Mouse (Mus musculus) forebrain, embryonic 10.5 days (tissue): ENCODE measurements around the gene Vps9d1. TPM values are rescaled to one million over a fixed set of nuclear protein-coding genes. Genes with fewer than 3 reads are reported as not detected.
"Not testable (repeated sequence)": the region's sequence is repeated elsewhere in the genome, so short reads cannot be mapped to it uniquely, and the experiment has no call there.

Experiments
- DNase-seq: peaks from one replicate; pipeline ENCODE4 v3.0.0-alpha.2; 2017; ENCODE audit warnings: low spot score; ENCODE audit errors: extremely low spot score
- H3K27ac ChIP-seq: fragments of 300-500 bp; sonication (generic); 2 replicates; pipeline ENCODE4 v1.5.1; 2016; ENCODE audit warnings: mild to moderate bottlenecking
- H3K27me3 ChIP-seq: fragments of 300-500 bp; sonication (generic); 2 replicates; pipeline ENCODE4 v1.6.1; 2016; ENCODE audit warnings: mild to moderate bottlenecking; ENCODE audit not compliant: poor library complexity, severe bottlenecking
- H3K36me3 ChIP-seq: fragments of 300-500 bp; sonication (generic); replicated peaks from 2 replicates; pipeline ENCODE4 v1.6.1; 2016; ENCODE audit warnings: mild to moderate bottlenecking, moderate library complexity
- H3K4me1 ChIP-seq: fragments of 300-500 bp; sonication (generic); 2 replicates; pipeline ENCODE4 v1.6.1; 2016
- H3K4me3 ChIP-seq: fragments of 300-500 bp; sonication (generic); 2 replicates; pipeline ENCODE4 v1.5.1; 2016; ENCODE audit warnings: mild to moderate bottlenecking, moderate library complexity
- H3K9me3 ChIP-seq: fragments of 300-500 bp; sonication (generic); 2 replicates; pipeline ENCODE4 v1.6.1; 2016; ENCODE audit warnings: mild to moderate bottlenecking, moderate library complexity
- whole genome bisulfite sequencing: fragments of 180-500 bp; shearing (Covaris S2); methylation state at CpG from one replicate; pipeline ENCODE4 v1.1.7; 2016; 5-methylcytosine and 5-hydroxymethylcytosine counted together
- polyA plus RNA-seq: library from polyadenylated mRNA; unstranded; fragments of >200 nt; fragmentation: Nextera tagmentation; extraction: Ambion mirVana; gene quantifications from 2 replicates; pipeline ENCODE4 v1.2.1, GENCODE M21; 2016

The Vps9d1 gene
- polyA plus RNA-seq, 1 experiment from 2014 or later: 23.5 TPM

DNA sequence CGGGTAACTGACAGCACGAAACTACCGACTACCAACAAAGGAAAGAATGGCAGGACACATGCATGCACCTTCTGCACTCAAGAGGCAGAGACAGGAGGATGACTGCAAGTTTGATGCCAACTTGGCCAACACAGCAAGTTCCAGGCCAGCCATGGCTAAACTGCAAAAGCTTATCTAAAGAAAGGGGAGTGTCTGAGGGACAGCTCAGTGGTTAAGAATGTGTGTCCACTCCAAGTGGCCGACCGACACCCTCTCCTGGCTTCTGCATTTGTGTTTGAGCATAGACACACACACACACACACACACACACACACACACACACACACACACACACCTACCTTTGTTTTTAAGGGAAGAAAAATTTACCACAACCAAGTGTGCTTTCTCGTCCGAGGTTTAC is 24.3 kb upstream of the Vps9d1 start:
- no peaks in the 10 kb centered on the region for H3K27me3 ChIP-seq
- no peak for DNase-seq
- H3K36me3 ChIP-seq: peaks cover 88% of the 10 kb centered on the region
- WGBS: 85% methylated on average over 7 of the region's 7 CpGs
- H3K4me1 ChIP-seq: no peaks in the 10 kb centered on the region
- no peaks in the 10 kb centered on the region for H3K9me3 ChIP-seq
- H3K4me3 ChIP-seq: no peak overlapping the region
- no peak overlapping the region for H3K27ac ChIP-seq

DNA sequence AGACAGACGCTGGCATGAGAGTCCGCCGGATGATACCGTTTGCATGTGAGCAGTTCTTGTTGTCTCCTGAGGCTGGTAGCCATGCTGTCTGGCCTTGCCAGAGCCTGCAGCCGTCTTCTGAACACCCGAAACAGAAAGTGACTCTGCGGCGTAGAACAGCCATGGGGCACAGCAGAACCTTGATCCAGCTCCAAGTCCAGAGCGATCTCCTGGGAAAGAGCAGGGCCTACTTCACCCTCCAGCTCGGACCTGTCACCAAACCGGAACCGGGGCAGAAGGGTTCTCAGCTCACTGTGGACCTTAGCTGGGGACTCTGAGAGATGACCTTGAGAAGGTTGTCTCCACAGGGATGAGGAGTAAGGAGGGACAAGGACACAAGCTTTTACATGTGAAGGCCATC is 20.9 kb upstream of the Vps9d1 start:
- no peak for DNase-seq
- Histone ChIP-seq H3K4me1 (no peaks in the 10 kb centered on the region), H3K4me3 (no peak overlapping the region), H3K27ac (no peak overlapping the region), H3K36me3 (peaks cover 92% of the 10 kb centered on the region), H3K27me3 (no peaks in the 10 kb centered on the region), H3K9me3 (no peaks in the 10 kb centered on the region)
- 96% methylated on average over 12 of the region's 12 CpGs for WGBS

GRCm38 (mm10) chr8:123274447-123274846 is 20.3 kb upstream of the Vps9d1 start:
- no peaks in the 10 kb centered on the region for H3K4me1 ChIP-seq
- no peaks in the 10 kb centered on the region for H3K27me3 ChIP-seq
- no peaks in the 10 kb centered on the region for H3K9me3 ChIP-seq
- H3K36me3 ChIP-seq: peaks cover 94% of the 10 kb centered on the region
- no peak overlapping the region for H3K27ac ChIP-seq
- 91% methylated on average over 5 of the region's 5 CpGs for WGBS
- no peak overlapping the region for H3K4me3 ChIP-seq
- DNase-seq: no peak

DNA sequence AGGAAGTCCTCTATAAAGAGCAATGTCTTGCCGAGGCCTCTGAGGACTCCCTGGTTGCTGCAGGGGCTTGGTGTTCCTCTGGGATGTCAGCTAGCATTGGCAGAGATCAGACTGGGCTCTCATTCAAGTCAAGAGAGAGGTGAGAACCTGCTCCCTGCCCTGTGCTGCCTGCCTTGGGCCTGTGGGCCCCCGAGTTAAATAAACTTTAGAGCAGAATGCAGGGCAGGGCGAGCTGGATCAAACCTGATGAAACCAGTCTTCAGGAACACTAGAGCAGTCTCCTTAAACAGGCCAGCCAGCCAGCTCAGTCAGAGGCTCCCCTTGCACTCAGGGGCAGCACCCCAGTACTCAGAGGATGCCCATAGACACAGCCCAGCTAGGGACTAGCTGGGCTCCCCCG is 17.8 kb upstream of the Vps9d1 start:
- WGBS: 81% methylated on average over 4 of the region's 4 CpGs
- no peak overlapping the region for H3K4me3 ChIP-seq
- peaks cover 100% of the 10 kb centered on the region for H3K36me3 ChIP-seq
- DNase-seq: no peak
- H3K27ac ChIP-seq: 0 out of 2 replicates have a peak overlapping the region, but pooled peaks have one; percentile 37
- H3K9me3 ChIP-seq: no peaks in the 10 kb centered on the region
- H3K4me1 ChIP-seq: no peaks in the 10 kb centered on the region
- no peaks in the 10 kb centered on the region for H3K27me3 ChIP-seq

- Histone ChIP-seq H3K4me1 (no peaks in the 10 kb centered on the region), H3K27me3 (no peaks in the 10 kb centered on the region), H3K27ac (no peak overlapping the region), H3K9me3 (no peaks in the 10 kb centered on the region), H3K4me3 (no peak overlapping the region), H3K36me3 (peaks cover 100% of the 10 kb centered on the region)
- no peak for DNase-seq
- 95% methylated on average over 10 of the region's 10 CpGs for WGBS
Observed at GRCm38 (mm10) chr8:123271147-123271546, 17.0 kb upstream of the Vps9d1 start.

DNA sequence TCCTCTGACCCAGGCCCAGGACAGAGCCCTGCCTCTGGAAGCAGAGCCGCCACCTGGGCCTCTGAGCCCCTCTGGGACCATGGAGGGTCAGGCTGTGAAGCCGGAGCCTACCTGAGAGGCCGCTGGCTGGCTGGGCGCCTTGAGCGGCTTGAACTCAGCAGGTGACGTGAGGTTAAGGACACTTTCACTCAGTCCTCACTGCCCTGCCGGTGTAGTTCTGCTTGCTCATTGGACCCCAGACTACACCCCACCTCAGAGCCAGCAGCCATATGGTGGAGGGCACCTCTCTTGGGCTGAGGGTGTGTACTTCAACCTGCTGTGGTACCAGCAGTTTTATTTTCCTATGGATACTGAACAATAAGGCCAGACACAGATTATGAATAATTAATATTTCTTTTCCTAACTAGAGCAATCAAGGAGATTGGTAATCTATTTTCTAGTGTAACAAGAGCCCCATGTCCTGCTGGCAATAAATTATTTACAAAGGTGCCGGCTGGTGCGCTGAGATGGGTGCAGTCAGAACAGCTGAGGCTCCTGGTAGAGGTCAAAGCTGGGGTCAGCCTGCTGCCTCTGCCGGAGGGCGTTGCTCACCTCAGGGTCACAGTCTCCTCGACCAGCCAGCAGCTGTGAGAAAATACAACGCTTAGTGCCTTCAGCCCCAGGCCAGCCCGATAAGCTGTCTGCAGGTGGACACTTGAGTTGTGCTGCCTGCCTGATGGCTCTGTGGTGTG is 13.9 kb upstream of the Vps9d1 start:
- peaks cover 100% of the 10 kb centered on the region for H3K36me3 ChIP-seq
- H3K4me3 ChIP-seq: no peak overlapping the region
- no peaks in the 10 kb centered on the region for H3K9me3 ChIP-seq
- H3K27me3 ChIP-seq: no peaks in the 10 kb centered on the region
- no peak overlapping the region for H3K27ac ChIP-seq
- 88% methylated on average over 14 of the region's 14 CpGs for WGBS
- no peak for DNase-seq
- no peaks in the 10 kb centered on the region for H3K4me1 ChIP-seq

- not testable (repeated sequence) for H3K4me3 ChIP-seq, DNase-seq, H3K27ac ChIP-seq, H3K9me3 ChIP-seq, H3K27me3 ChIP-seq
- peaks cover 34% of the 10 kb centered on the region for H3K4me1 ChIP-seq
- 91% methylated on average over 8 of the region's 8 CpGs for WGBS
- H3K36me3 ChIP-seq: peaks cover 65% of the 10 kb centered on the region
Observed at GRCm38 (mm10) chr8:123257593-123257992, 3.4 kb upstream of the Vps9d1 start.

DNA sequence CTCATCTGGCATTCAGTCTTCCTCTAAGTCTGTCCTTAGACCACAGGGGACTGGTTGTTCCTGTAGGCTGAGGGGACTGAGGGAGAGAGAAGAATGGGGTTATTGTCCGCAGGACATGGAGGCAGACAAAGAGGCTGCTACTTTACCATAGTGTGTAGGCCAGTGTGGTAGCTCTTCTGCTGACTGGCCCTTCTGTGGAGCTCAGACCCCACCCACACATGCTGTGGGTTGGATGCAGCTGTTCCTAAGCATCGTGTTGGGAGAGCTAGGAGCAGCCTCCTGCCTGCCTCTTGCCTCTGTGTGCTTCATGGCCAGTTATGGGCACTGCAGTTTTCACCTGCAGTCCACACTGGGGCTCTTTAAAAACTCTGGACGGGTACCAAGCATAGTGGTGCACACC is 3.0 kb upstream of the Vps9d1 start:
- DNase-seq: no peak
- 71% methylated on average over 3 of the region's 3 CpGs for WGBS
- Histone ChIP-seq H3K27ac (no peak overlapping the region), H3K27me3 (no peaks in the 10 kb centered on the region), H3K4me3 (no peak overlapping the region), H3K9me3 (no peaks in the 10 kb centered on the region), H3K36me3 (peaks cover 64% of the 10 kb centered on the region), H3K4me1 (peaks cover 39% of the 10 kb centered on the region)

DNA sequence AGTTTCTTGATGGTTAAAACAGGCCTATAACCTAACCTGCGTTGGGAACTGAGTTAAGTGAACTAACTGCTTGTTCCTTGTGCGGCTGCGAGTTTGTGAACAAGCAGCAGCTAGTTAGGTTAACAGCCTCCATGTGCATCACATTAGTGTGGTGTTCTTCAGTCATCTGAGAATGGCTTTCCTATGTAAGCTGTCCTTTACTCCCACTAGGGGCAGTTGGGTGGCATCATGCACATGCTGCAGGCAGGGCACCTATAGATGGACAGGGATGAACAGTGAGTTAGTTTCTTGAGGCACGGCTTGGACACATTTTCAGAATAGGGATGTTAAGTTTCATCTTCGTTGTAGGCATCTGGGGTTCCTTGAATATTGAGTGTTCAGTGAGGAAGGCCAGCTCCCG is 1.0 kb upstream of the Vps9d1 start:
- peaks cover 68% of the 10 kb centered on the region for H3K36me3 ChIP-seq
- H3K9me3 ChIP-seq: no peaks in the 10 kb centered on the region
- H3K4me1 ChIP-seq: peaks cover 40% of the 10 kb centered on the region
- H3K4me3 ChIP-seq: peak overlapping the region; percentile 94
- H3K27me3 ChIP-seq: no peaks in the 10 kb centered on the region
- DNase-seq: no peak
- WGBS: 65% methylated on average over 6 of the region's 6 CpGs
- no peak overlapping the region for H3K27ac ChIP-seq

- peaks cover 68% of the 10 kb centered on the region for H3K36me3 ChIP-seq
- H3K4me3 ChIP-seq: peak overlapping the region; percentile 94
- peak overlapping the region; percentile 93 for H3K27ac ChIP-seq
- no peaks in the 10 kb centered on the region for H3K27me3 ChIP-seq
- peaks cover 40% of the 10 kb centered on the region for H3K4me1 ChIP-seq
- no peak for DNase-seq
- no peaks in the 10 kb centered on the region for H3K9me3 ChIP-seq
- under 1% methylated on average over 40 of the region's 40 CpGs for whole genome bisulfite sequencing
Observed at GRCm38 (mm10) chr8:123253451-123254098, 573 bp downstream of the Vps9d1 start.

DNA sequence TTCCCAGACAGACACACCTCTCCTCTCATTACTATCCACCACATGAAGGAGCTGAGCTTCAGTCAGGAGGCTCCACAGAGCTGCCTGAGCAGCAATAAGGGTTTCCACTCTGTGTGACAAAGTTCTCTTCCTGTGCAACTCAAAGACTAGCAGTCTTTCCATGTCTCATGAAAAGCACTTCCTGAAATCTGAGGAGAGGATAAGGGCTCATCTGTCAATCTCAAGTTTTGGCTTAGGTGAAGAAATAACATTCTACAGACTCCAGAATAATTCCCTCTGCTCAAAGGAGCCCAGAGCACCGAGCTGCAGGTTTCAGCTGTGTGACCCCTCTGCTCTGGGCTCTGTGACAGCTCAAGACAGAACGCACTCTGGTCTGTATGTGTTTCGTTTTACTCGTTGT is 1.2 kb downstream of the Vps9d1 start:
- WGBS: 74% methylated on average over 4 of the region's 4 CpGs
- Histone ChIP-seq H3K36me3 (peaks cover 68% of the 10 kb centered on the region), H3K4me3 (peak overlapping the region; percentile 94), H3K9me3 (no peaks in the 10 kb centered on the region), H3K4me1 (peaks cover 40% of the 10 kb centered on the region), H3K27me3 (no peaks in the 10 kb centered on the region), H3K27ac (no peak overlapping the region)
- DNase-seq: no peak

DNA sequence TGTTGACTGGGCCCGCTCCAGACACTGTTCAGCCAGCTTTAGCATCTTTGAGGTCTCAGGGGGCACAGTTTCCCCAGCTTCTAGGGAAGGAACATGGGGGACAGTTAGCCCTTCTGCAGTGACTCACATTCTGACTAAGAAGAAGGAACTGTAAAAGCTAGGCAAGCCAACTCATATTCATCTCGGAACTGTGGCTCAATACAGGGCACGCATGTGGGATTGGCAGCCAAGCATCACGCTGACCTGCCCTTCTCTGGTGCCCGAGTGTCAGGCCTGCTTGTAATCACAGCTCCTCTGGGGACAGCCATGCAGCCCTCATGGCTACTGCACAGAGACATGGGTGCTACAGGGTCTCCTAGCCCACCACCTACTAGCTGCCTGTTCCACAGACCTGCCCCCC is 3.2 kb downstream of the Vps9d1 start:
- WGBS: 95% methylated on average over 5 of the region's 5 CpGs

GRCm38 (mm10) chr8:123248596-123248995 is 5.6 kb downstream of the Vps9d1 start:
- Histone ChIP-seq H3K36me3 (peaks cover 87% of the 10 kb centered on the region), H3K9me3 (no peaks in the 10 kb centered on the region), H3K4me3 (no peak overlapping the region), H3K27me3 (no peaks in the 10 kb centered on the region), H3K27ac (no peak overlapping the region), H3K4me1 (peaks cover 16% of the 10 kb centered on the region)
- DNase-seq: no peak
- 94% methylated on average over 8 of the region's 8 CpGs for WGBS

More for the DNA sequence above, 3.2 kb downstream of the Vps9d1 start:
- Histone ChIP-seq H3K4me3 (no peak overlapping the region), H3K27ac (no peak overlapping the region), H3K36me3 (peaks cover 68% of the 10 kb centered on the region), H3K27me3 (no peaks in the 10 kb centered on the region), H3K9me3 (no peaks in the 10 kb centered on the region), H3K4me1 (peaks cover 32% of the 10 kb centered on the region)
- no peak for DNase-seq
